Mouse (Mus musculus): ENCODE data around the gene Maats1. TPM values are rescaled to one million over a fixed set of nuclear protein-coding genes. Genes with fewer than 3 reads are reported as not detected.
A peak's percentile ranks its signal among the peaks of the same experiment; 100 is the strongest.

Gene Maats1
- polyA plus RNA-seq, 1 experiment from 2014 or later: not detected

DNA sequence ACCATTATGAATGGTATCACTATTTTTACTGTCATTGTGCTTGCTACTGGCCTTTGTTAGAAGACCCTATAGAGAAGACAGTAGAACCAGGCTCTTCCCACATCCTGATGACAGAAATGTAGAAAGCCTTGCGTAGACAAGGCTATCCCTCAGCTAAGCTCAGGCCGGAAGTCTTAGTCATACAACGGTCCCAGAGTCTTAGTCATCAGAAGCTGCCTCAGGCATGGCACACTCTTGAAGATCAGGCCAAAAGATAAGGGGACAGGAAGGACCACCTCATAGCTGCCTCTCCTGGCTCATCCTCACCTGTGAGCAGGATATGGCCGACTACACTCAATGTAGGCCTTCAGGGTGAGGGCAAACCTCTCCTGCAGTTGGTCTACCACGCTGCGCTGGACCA, 91.5 kb downstream of the Maats1 start:
- 90% methylated on average over 6 of the region's 6 CpGs for WGBS
- Histone ChIP-seq H3K4me1 (ENCODE audit: control insufficient read depth, insufficient read depth, low read length) (peaks cover 3% of the 10 kb centered on the region; the same call in 1 of the 2 replicates), H3K9me3 (ENCODE audit: control insufficient read depth, low read length) (no peaks in the 10 kb centered on the region), H3K9ac (ENCODE audit: low read depth, low read length) (no peak overlapping the region), H3K27ac (ENCODE audit: low read depth, low read length) (no peak overlapping the region), H3K4me2 (replicated peaks; ENCODE audit: low read depth, low read length) (no peak overlapping the region), H3K27me3 (ENCODE audit: control insufficient read depth, insufficient read depth, low read length) (no peaks in the 10 kb centered on the region), H3K36me3 (ENCODE audit: control insufficient read depth, insufficient read depth, low read length) (no peaks in the 10 kb centered on the region), H3K4me3 (ENCODE audit: low read length) (no peak overlapping the region)
- no peak for ATAC-seq (ENCODE audit: low FRiP score, low TSS enrichment)

DNA sequence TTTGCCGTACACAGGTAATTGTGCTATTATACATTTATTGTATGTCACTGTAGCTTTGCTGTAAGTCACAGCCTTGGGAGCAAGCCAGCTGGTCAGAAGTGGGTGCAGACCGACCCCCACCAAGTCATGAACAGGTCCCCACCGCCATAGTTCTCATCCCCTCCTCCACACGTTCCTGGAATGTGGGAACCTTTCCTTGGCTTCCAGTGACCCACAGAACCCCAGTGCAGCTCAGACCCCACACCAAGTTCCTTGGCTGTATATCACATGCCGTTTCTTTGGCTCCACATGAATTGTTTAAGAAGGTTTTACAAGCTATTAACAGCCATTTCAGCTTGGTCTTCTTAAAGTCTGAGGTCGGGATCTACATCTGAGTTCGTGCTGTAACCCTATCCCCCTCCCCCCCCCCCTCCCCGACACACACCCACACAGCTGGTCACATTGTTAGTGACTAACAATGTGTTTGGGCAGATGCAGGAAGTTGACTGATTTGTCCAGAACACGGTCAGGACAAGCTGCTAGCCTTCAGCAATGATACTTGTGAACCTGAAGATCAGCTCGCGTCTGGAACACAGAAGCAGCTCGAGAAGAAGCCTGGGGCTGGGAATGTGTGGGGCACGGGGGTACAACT, 93.5 kb downstream of the Maats1 start:
- peaks cover 3% of the 10 kb centered on the region; the same call in 1 of the 2 replicates for H3K4me1 ChIP-seq (ENCODE audit: control insufficient read depth, insufficient read depth, low read length)
- peak overlapping the region; percentile 21; the same call in 1 of the 2 replicates for H3K4me2 ChIP-seq (replicated peaks; ENCODE audit: low read depth, low read length)
- peak; percentile 77 for ATAC-seq (ENCODE audit: low FRiP score, low TSS enrichment)
- no peaks in the 10 kb centered on the region for H3K9me3 ChIP-seq (ENCODE audit: control insufficient read depth, low read length)
- no peak overlapping the region for H3K27ac ChIP-seq (ENCODE audit: low read depth, low read length)
- 21% methylated on average over 13 of the region's 13 CpGs for WGBS
- no peak overlapping the region for H3K9ac ChIP-seq (ENCODE audit: low read depth, low read length)
- no peaks in the 10 kb centered on the region for H3K36me3 ChIP-seq (ENCODE audit: control insufficient read depth, insufficient read depth, low read length)
- no peaks in the 10 kb centered on the region for H3K27me3 ChIP-seq (ENCODE audit: control insufficient read depth, insufficient read depth, low read length)
- no peak overlapping the region for H3K4me3 ChIP-seq (ENCODE audit: low read length)

Other genes starting within 250 kb of the Maats1 start
- 0.19 TPM in 1 of 2 replicates, not detected in the other for gene Nr1i2, start 47.3 kb downstream of the Maats1 start, polyA plus RNA-seq (2014; fragmentation: Nextera tagmentation; extraction: Ambion mirVana)
- 148 and 203 TPM in 2 replicates for gene Cox17, start 4.8 kb upstream of the Maats1 start, polyA plus RNA-seq (2014; fragmentation: Nextera tagmentation; extraction: Ambion mirVana)
- not detected in 2 replicates for gene Gm21987, start 4.9 kb upstream of the Maats1 start, polyA plus RNA-seq (2014; fragmentation: Nextera tagmentation; extraction: Ambion mirVana)
- 0.11 and 0.35 TPM in 2 replicates for gene Popdc2, start 20.1 kb upstream of the Maats1 start, polyA plus RNA-seq (2014; fragmentation: Nextera tagmentation; extraction: Ambion mirVana)
- 0.39 and 0.79 TPM in 2 replicates for gene Pla1a, start 91.0 kb upstream of the Maats1 start, polyA plus RNA-seq (2014; fragmentation: Nextera tagmentation; extraction: Ambion mirVana)
- 82.6 and 98.3 TPM in 2 replicates for gene Adprh, start 110.6 kb upstream of the Maats1 start, polyA plus RNA-seq (2014; fragmentation: Nextera tagmentation; extraction: Ambion mirVana)
- 0.34 and 0.51 TPM in 2 replicates for gene Cd80, start 113.4 kb upstream of the Maats1 start, polyA plus RNA-seq (2014; fragmentation: Nextera tagmentation; extraction: Ambion mirVana)
- 29.1 and 31.8 TPM in 2 replicates for gene Timmdc1, start 180.5 kb upstream of the Maats1 start, polyA plus RNA-seq (2014; fragmentation: Nextera tagmentation; extraction: Ambion mirVana)
- 50.9 and 63.5 TPM in 2 replicates for gene Poglut1, start 208.1 kb upstream of the Maats1 start, polyA plus RNA-seq (2014; fragmentation: Nextera tagmentation; extraction: Ambion mirVana)
- gene Tmem39a, start 216.6 kb upstream of the Maats1 start, polyA plus RNA-seq (2014; fragmentation: Nextera tagmentation; extraction: Ambion mirVana): 90.5 and 121 TPM in 2 replicates

Data from kidney, embryonic 14.5 days (tissue).